In the genomic region with DNA sequence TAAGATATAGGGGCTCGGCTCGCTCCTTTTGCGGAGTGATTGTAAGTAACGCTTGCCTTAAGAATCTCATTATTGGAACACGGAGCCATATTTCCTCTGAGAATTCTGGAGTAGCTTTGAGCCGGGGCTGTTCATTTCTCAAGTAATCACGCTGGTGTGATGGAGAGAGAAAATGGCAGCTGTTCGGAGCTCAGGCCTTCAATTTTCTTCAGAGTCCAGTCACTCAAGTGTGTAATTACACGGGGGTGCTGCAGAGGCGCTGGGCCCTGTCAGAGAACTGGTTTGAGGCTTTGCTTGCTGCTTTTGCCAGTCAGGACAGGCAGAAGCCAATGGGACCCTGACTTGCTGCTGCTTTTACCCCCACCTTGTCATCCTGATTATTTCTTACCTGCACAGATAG, we compare ENCODE assay signal across 15 mouse cellular contexts.
DNase-seq lines count a peak whose midpoint lies in the region; ATAC-seq and TF ChIP-seq lines count a peak whose summit lies in the region.
"Had no signal": no experiment of that assay in that cellular context is flagged by ENCODE, and none has a peak within 500 bp of the region (broad histone marks: within the 10 kb centered on the region; RNA-seq: fewer than 3 reads in every experiment).

No protein-coding gene starts in this region.

- no peaks in the 10 kb centered on the region for H3K27me3 ChIP-seq in forebrain, embryonic 10.5 days (ENCODE audit: poor library complexity, severe bottlenecking)
- no peaks in the 10 kb centered on the region for H3K27me3 ChIP-seq in forebrain, embryonic 16.5 days (replicated peaks; ENCODE audit: control insufficient read depth, insufficient read depth, low read length)
- no peaks in the 10 kb centered on the region for H3K27me3 ChIP-seq in forebrain, embryonic 15.5 days
- H3K27me3 ChIP-seq in limb, embryonic 14.5 days (ENCODE audit: control insufficient read depth, insufficient read depth, low read length), result no peaks in the 10 kb centered on the region
- H3K27me3 ChIP-seq in kidney, embryonic 15.5 days, result no peaks in the 10 kb centered on the region
- H3K27me3 ChIP-seq: stomach, embryonic 15.5 days had no signal

- no peak for TF ChIP-seq POLR2A in limb, embryonic 14.5 days (IDR thresholded peaks at IDR 0.05; ENCODE audit: borderline replicate concordance, extremely low read depth, insufficient read depth, insufficient read length)

- H3K27ac ChIP-seq in forebrain, embryonic 10.5 days, result peak overlapping the region; percentile 76
- H3K27ac ChIP-seq in forebrain, embryonic 16.5 days (ENCODE audit: low read length), result no peak overlapping the region
- H3K27ac ChIP-seq in forebrain, embryonic 15.5 days (replicated peaks), result peak overlapping the region; percentile 40; the same call in 1 of the 2 replicates
- H3K27ac ChIP-seq in limb, embryonic 14.5 days (replicated peaks; ENCODE audit: low read depth, low read length), result 0 out of 2 replicates have a peak overlapping the region, but pooled peaks have one; percentile 7
- H3K27ac ChIP-seq in kidney, embryonic 15.5 days, result no peak overlapping the region
- H3K27ac ChIP-seq: stomach, embryonic 15.5 days had no signal

- no peak for DNase-seq in forebrain, embryonic 10.5 days (ENCODE audit: extremely low spot score, low spot score)
- no peak for DNase-seq in limb, embryonic 14.5 days (ENCODE audit: low spot score)
- peak; percentile 61 for DNase-seq in retina, embryonic 14.5 days (ENCODE audit: low spot score)
- no peak for DNase-seq in frontal cortex, postnatal 25 days (ENCODE audit: low spot score in 2 of 2)
- DNase-seq in ovary, postnatal 14 days (ENCODE audit: low spot score), result no peak
- DNase-seq: gastrocnemius, postnatal 25 days; heart, postnatal 10 days; kidney, adult 9 months; liver; lung, postnatal 14 days had no signal

- no peak overlapping the region for H3K4me3 ChIP-seq in forebrain, embryonic 10.5 days
- H3K4me3 ChIP-seq in forebrain, embryonic 16.5 days (replicated peaks; ENCODE audit: low read length), result no peak overlapping the region
- H3K4me3 ChIP-seq in forebrain, embryonic 15.5 days, result no peak overlapping the region
- no peak overlapping the region for H3K4me3 ChIP-seq in limb, embryonic 14.5 days (replicated peaks; ENCODE audit: low read length)
- no peak overlapping the region for H3K4me3 ChIP-seq in kidney, embryonic 15.5 days (replicated peaks)
- H3K4me3 ChIP-seq: myocyte; stomach, embryonic 15.5 days had no signal

- no peak for ATAC-seq in forebrain, embryonic 16.5 days
- no peak for ATAC-seq in forebrain, embryonic 15.5 days (replicated peaks)
- ATAC-seq in limb, embryonic 14.5 days (ENCODE audit: low FRiP score, low read depth), result no peak
- ATAC-seq in kidney, embryonic 15.5 days (replicated peaks; ENCODE audit: low FRiP score), result no peak

- H3K4me1 ChIP-seq in forebrain, embryonic 10.5 days, result peaks cover 32% of the 10 kb centered on the region
- H3K4me1 ChIP-seq in forebrain, embryonic 16.5 days (replicated peaks; ENCODE audit: control insufficient read depth, insufficient read depth, low read length), result peaks cover 5% of the 10 kb centered on the region; the same call in 1 of the 2 replicates
- H3K4me1 ChIP-seq in forebrain, embryonic 15.5 days, result peaks cover 7% of the 10 kb centered on the region
- H3K4me1 ChIP-seq in limb, embryonic 14.5 days (ENCODE audit: control insufficient read depth, insufficient read depth, low read length), result peaks cover 4% of the 10 kb centered on the region; the same call in 1 of the 2 replicates
- 0 out of 2 replicates have a peak, but pooled peaks cover 2% of the 10 kb centered on the region for H3K4me1 ChIP-seq in kidney, embryonic 15.5 days
- H3K4me1 ChIP-seq: stomach, embryonic 15.5 days had no signal

- H3K4me2 ChIP-seq in forebrain, embryonic 16.5 days (ENCODE audit: low read length), result no peak overlapping the region
- H3K4me2 ChIP-seq in forebrain, embryonic 15.5 days (replicated peaks), result no peak overlapping the region
- H3K4me2 ChIP-seq in limb, embryonic 14.5 days (replicated peaks; ENCODE audit: low read depth, low read length, severe bottlenecking), result no peak overlapping the region
- H3K4me2 ChIP-seq in kidney, embryonic 15.5 days, result no peak overlapping the region
- H3K4me2 ChIP-seq: stomach, embryonic 15.5 days had no signal

- H3K9me3 ChIP-seq in forebrain, embryonic 10.5 days, result no peaks in the 10 kb centered on the region
- no peaks in the 10 kb centered on the region for H3K9me3 ChIP-seq in forebrain, embryonic 16.5 days (ENCODE audit: control insufficient read depth, low read length)
- H3K9me3 ChIP-seq in forebrain, embryonic 15.5 days, result no peaks in the 10 kb centered on the region
- 0 out of 2 replicates have a peak, but pooled peaks cover 3% of the 10 kb centered on the region for H3K9me3 ChIP-seq in limb, embryonic 14.5 days (ENCODE audit: control insufficient read depth, low read length)
- no peaks in the 10 kb centered on the region for H3K9me3 ChIP-seq in kidney, embryonic 15.5 days (replicated peaks)
- H3K9me3 ChIP-seq: stomach, embryonic 15.5 days had no signal

- WGBS in forebrain, embryonic 10.5 days, result 62% methylated on average over 10 of the region's 10 CpGs
- 39% methylated on average over 10 of the region's 10 CpGs for WGBS in forebrain, embryonic 16.5 days
- 43% methylated on average over 10 of the region's 10 CpGs for WGBS in forebrain, embryonic 15.5 days
- WGBS in limb, embryonic 14.5 days, result 64% methylated on average over 10 of the region's 10 CpGs
- WGBS in kidney, embryonic 15.5 days, result 62% methylated on average over 10 of the region's 10 CpGs

- H3K36me3 ChIP-seq in forebrain, embryonic 10.5 days (replicated peaks), result peaks cover 66% of the 10 kb centered on the region
- H3K36me3 ChIP-seq in forebrain, embryonic 16.5 days (ENCODE audit: control insufficient read depth, insufficient read depth), result peaks cover 8% of the 10 kb centered on the region
- H3K36me3 ChIP-seq in forebrain, embryonic 15.5 days, result peaks cover 24% of the 10 kb centered on the region
- peaks cover 36% of the 10 kb centered on the region for H3K36me3 ChIP-seq in limb, embryonic 14.5 days (ENCODE audit: control insufficient read depth, insufficient read depth, low read length)
- H3K36me3 ChIP-seq in kidney, embryonic 15.5 days, result peaks cover 48% of the 10 kb centered on the region

- no peak overlapping the region for H3K9ac ChIP-seq in forebrain, embryonic 16.5 days (replicated peaks; ENCODE audit: low read depth, low read length)
- no peak overlapping the region for H3K9ac ChIP-seq in forebrain, embryonic 15.5 days (replicated peaks)
- H3K9ac ChIP-seq in limb, embryonic 14.5 days (ENCODE audit: low read depth, low read length, severe bottlenecking), result no peak overlapping the region
- H3K9ac ChIP-seq in kidney, embryonic 15.5 days, result no peak overlapping the region
- H3K9ac ChIP-seq: stomach, embryonic 15.5 days had no signal

Comparison
In these comparisons a context has a peak if more than half of its experiments do, and no peak if none do; other contexts are left out.
1. H3K27ac ChIP-seq: peak in forebrain, embryonic 10.5 days (single experiment), forebrain, embryonic 15.5 days (single experiment) and limb, embryonic 14.5 days (single experiment); none in forebrain, embryonic 16.5 days (single experiment) and kidney, embryonic 15.5 days (single experiment).